Mouse (Mus musculus): Measurements from ENCODE around the gene Olfr711. TPM values are rescaled to one million over a fixed set of nuclear protein-coding genes. Genes with fewer than 3 reads are reported as not detected.
"Not testable (repeated sequence)": the region's sequence is repeated elsewhere in the genome, so short reads cannot be mapped to it uniquely, and the experiment has no call there.

Gene Olfr711
- polyA plus RNA-seq (2012; rRNA removed), result not detected in 2 replicates

GRCm38 (mm10) chr7:106975353-106975752 is at the start of gene Olfr711:
Gene Olfr711 (minus strand): TSS chr7:106975453.
- no peak for TF ChIP-seq CTCF (IDR thresholded peaks at IDR 0.05; ENCODE audit: extremely low read depth, insufficient read depth, low read length)
- no peak for TF ChIP-seq POLR2A (IDR thresholded peaks at IDR 0.05; ENCODE audit: extremely low read depth, insufficient read depth, low read length)
- H3K4me3 ChIP-seq (ENCODE audit: insufficient read depth, low read length), result no peak within 1 kb of the TSS
- H3K27ac ChIP-seq (ENCODE audit: insufficient read depth, low read length), result no peak within 1 kb of the TSS
- H3K4me1 ChIP-seq (ENCODE audit: control insufficient read depth, insufficient read depth, low read length), result no peaks in the 10 kb centered on the region

GRCm38 (mm10) chr7:107005972-107006371 is 30.7 kb upstream of the Olfr711 start, which contains the start of gene Olfr2:
Gene Olfr2 (minus strand): TSS chr7:107006072.
- TF ChIP-seq CTCF (IDR thresholded peaks at IDR 0.05; ENCODE audit: extremely low read depth, insufficient read depth, low read length), result no peak
- TF ChIP-seq POLR2A (IDR thresholded peaks at IDR 0.05; ENCODE audit: extremely low read depth, insufficient read depth, low read length), result no peak
- Histone ChIP-seq H3K27ac (ENCODE audit: insufficient read depth, low read length) (no peak within 1 kb of the TSS), H3K4me1 (ENCODE audit: control insufficient read depth, insufficient read depth, low read length) (no peaks in the 10 kb centered on the region), H3K4me3 (ENCODE audit: insufficient read depth, low read length) (no peak within 1 kb of the TSS)

GRCm38 (mm10) chr7:107004169-107004568 is 28.9 kb upstream of the Olfr711 start:
- Histone ChIP-seq H3K27ac (ENCODE audit: insufficient read depth, low read length) (no peak overlapping the region), H3K4me3 (ENCODE audit: insufficient read depth, low read length) (no peak overlapping the region), H3K4me1 (ENCODE audit: control insufficient read depth, insufficient read depth, low read length) (no peaks in the 10 kb centered on the region)
- no peak for TF ChIP-seq CTCF (IDR thresholded peaks at IDR 0.05; ENCODE audit: extremely low read depth, insufficient read depth, low read length)
- no peak for TF ChIP-seq POLR2A (IDR thresholded peaks at IDR 0.05; ENCODE audit: extremely low read depth, insufficient read depth, low read length)

- Histone ChIP-seq H3K4me1 (ENCODE audit: control insufficient read depth, insufficient read depth, low read length) (no peaks in the 10 kb centered on the region), H3K27ac (ENCODE audit: insufficient read depth, low read length) (no peak overlapping the region), H3K4me3 (ENCODE audit: insufficient read depth, low read length) (no peak overlapping the region)
- TF ChIP-seq CTCF (IDR thresholded peaks at IDR 0.05; ENCODE audit: extremely low read depth, insufficient read depth, low read length) (no peak), POLR2A (IDR thresholded peaks at IDR 0.05; ENCODE audit: extremely low read depth, insufficient read depth, low read length) (no peak)
Observed at GRCm38 (mm10) chr7:107000798-107001197, 25.5 kb upstream of the Olfr711 start.

- no peaks in the 10 kb centered on the region for H3K4me1 ChIP-seq (ENCODE audit: control insufficient read depth, insufficient read depth, low read length)
- TF ChIP-seq CTCF (IDR thresholded peaks at IDR 0.05; ENCODE audit: extremely low read depth, insufficient read depth, low read length) (no peak), POLR2A (IDR thresholded peaks at IDR 0.05; ENCODE audit: extremely low read depth, insufficient read depth, low read length) (no peak)
Observed at GRCm38 (mm10) chr7:106985236-106985635, 10.0 kb upstream of the Olfr711 start.

GRCm38 (mm10) chr7:106967503-106967902 is 7.8 kb downstream of the Olfr711 start:
- not testable (repeated sequence) for H3K27ac ChIP-seq (ENCODE audit: insufficient read depth, low read length); H3K4me3 ChIP-seq (ENCODE audit: insufficient read depth, low read length); H3K4me1 ChIP-seq (ENCODE audit: control insufficient read depth, insufficient read depth, low read length)

More at GRCm38 (mm10) chr7:106985236-106985635, 10.0 kb upstream of the Olfr711 start:
- H3K27ac ChIP-seq (ENCODE audit: insufficient read depth, low read length), result no peak overlapping the region
- H3K4me3 ChIP-seq (ENCODE audit: insufficient read depth, low read length), result no peak overlapping the region

- Histone ChIP-seq H3K4me3 (ENCODE audit: insufficient read depth, low read length) (no peak within 1 kb of the TSS), H3K27ac (ENCODE audit: insufficient read depth, low read length) (no peak within 1 kb of the TSS), H3K4me1 (ENCODE audit: control insufficient read depth, insufficient read depth, low read length) (no peaks in the 10 kb centered on the region)
- TF ChIP-seq POLR2A (IDR thresholded peaks at IDR 0.05; ENCODE audit: extremely low read depth, insufficient read depth, low read length) (no peak), CTCF (IDR thresholded peaks at IDR 0.05; ENCODE audit: extremely low read depth, insufficient read depth, low read length) (no peak)
Observed at GRCm38 (mm10) chr7:106963837-106964236, 11.4 kb downstream of the Olfr711 start, which contains the start of gene Olfr6. Gene Olfr6 (minus strand): TSS chr7:106963937.

- Histone ChIP-seq H3K4me1 (ENCODE audit: control insufficient read depth, insufficient read depth, low read length) (no peaks in the 10 kb centered on the region), H3K27ac (ENCODE audit: insufficient read depth, low read length) (no peak within 1 kb of the TSS), H3K4me3 (ENCODE audit: insufficient read depth, low read length) (no peak within 1 kb of the TSS)
- TF ChIP-seq POLR2A (IDR thresholded peaks at IDR 0.05; ENCODE audit: extremely low read depth, insufficient read depth, low read length) (no peak), CTCF (IDR thresholded peaks at IDR 0.05; ENCODE audit: extremely low read depth, insufficient read depth, low read length) (no peak)
Observed at GRCm38 (mm10) chr7:106948212-106948611, 27.0 kb downstream of the Olfr711 start, which contains the start of gene Olfr710. Gene Olfr710 (minus strand): TSS chr7:106948312.

GRCm38 (mm10) chr7:106932119-106932518 is 43.1 kb downstream of the Olfr711 start, which contains the start of gene Olfr709-ps1:
Gene Olfr709-ps1 (minus strand): TSS chr7:106932219.
- TF ChIP-seq CTCF (IDR thresholded peaks at IDR 0.05; ENCODE audit: extremely low read depth, insufficient read depth, low read length) (no peak), POLR2A (IDR thresholded peaks at IDR 0.05; ENCODE audit: extremely low read depth, insufficient read depth, low read length) (no peak)
- Histone ChIP-seq H3K4me3 (ENCODE audit: insufficient read depth, low read length) (no peak within 1 kb of the TSS), H3K27ac (ENCODE audit: insufficient read depth, low read length) (no peak within 1 kb of the TSS), H3K4me1 (ENCODE audit: control insufficient read depth, insufficient read depth, low read length) (no peaks in the 10 kb centered on the region)

GRCm38 (mm10) chr7:106920961-106921360 is 54.3 kb downstream of the Olfr711 start:
- not testable (repeated sequence) for H3K27ac ChIP-seq (ENCODE audit: insufficient read depth, low read length); H3K4me1 ChIP-seq (ENCODE audit: control insufficient read depth, insufficient read depth, low read length); H3K4me3 ChIP-seq (ENCODE audit: insufficient read depth, low read length)

Other genes with a start within 250 kb of the Olfr711 start
- not detected in 2 replicates for gene Olfr697, start 233.0 kb downstream of the Olfr711 start, polyA plus RNA-seq (2012; rRNA removed)
- not detected in 2 replicates for gene Olfr698, start 220.1 kb downstream of the Olfr711 start, polyA plus RNA-seq (2012; rRNA removed)
- gene Olfr699, start 182.3 kb downstream of the Olfr711 start, polyA plus RNA-seq (2012; rRNA removed), result not detected in 2 replicates
- gene Olfr700, start 166.6 kb downstream of the Olfr711 start, polyA plus RNA-seq (2012; rRNA removed), result not detected in 2 replicates
- gene Olfr701, start 161.3 kb downstream of the Olfr711 start, polyA plus RNA-seq (2012; rRNA removed), result not detected in 2 replicates
- gene Olfr702, start 141.6 kb downstream of the Olfr711 start, polyA plus RNA-seq (2012; rRNA removed), result not detected in 2 replicates
- gene Olfr703, start 132.1 kb downstream of the Olfr711 start, polyA plus RNA-seq (2012; rRNA removed), result not detected in 2 replicates
- not detected in 2 replicates for gene Olfr704, start 112.3 kb downstream of the Olfr711 start, polyA plus RNA-seq (2012; rRNA removed)
- not detected in 2 replicates for gene Olfr705, start 98.6 kb downstream of the Olfr711 start, polyA plus RNA-seq (2012; rRNA removed)
- not detected in 2 replicates for gene Olfr706, start 87.3 kb downstream of the Olfr711 start, polyA plus RNA-seq (2012; rRNA removed)
- gene Olfr707, start 74.2 kb downstream of the Olfr711 start, polyA plus RNA-seq (2012; rRNA removed), result not detected in 2 replicates
- not detected in 2 replicates for gene Olfr1532-ps1, start 67.5 kb downstream of the Olfr711 start, polyA plus RNA-seq (2012; rRNA removed)
- not detected in 2 replicates for gene Olfr709-ps1, start 43.2 kb downstream of the Olfr711 start, polyA plus RNA-seq (2012; rRNA removed)
- gene Olfr710, start 27.1 kb downstream of the Olfr711 start, polyA plus RNA-seq (2012; rRNA removed), result not detected in 2 replicates
- gene Olfr6, start 11.5 kb downstream of the Olfr711 start, polyA plus RNA-seq (2012; rRNA removed), result not detected in 2 replicates
- gene Olfr2, start 30.6 kb upstream of the Olfr711 start, polyA plus RNA-seq (2012; rRNA removed), result not detected in 2 replicates
- gene Olfr713, start 55.7 kb upstream of the Olfr711 start, polyA plus RNA-seq (2012; rRNA removed), result not detected in 2 replicates
- gene Olfr714, start 95.5 kb upstream of the Olfr711 start, polyA plus RNA-seq (2012; rRNA removed), result not detected in 2 replicates
- gene Olfr17, start 117.8 kb upstream of the Olfr711 start, polyA plus RNA-seq (2012; rRNA removed), result not detected in 2 replicates
- gene Olfr715b, start 134.9 kb upstream of the Olfr711 start, polyA plus RNA-seq (2012; rRNA removed), result not detected in 2 replicates
- gene Olfr715, start 155.6 kb upstream of the Olfr711 start, polyA plus RNA-seq (2012; rRNA removed), result not detected in 2 replicates
- gene Olfr716, start 162.9 kb upstream of the Olfr711 start, polyA plus RNA-seq (2012; rRNA removed), result not detected in 2 replicates
- gene Nlrp14, start 191.5 kb upstream of the Olfr711 start, polyA plus RNA-seq (2012; rRNA removed), result not detected in 2 replicates
- gene Rbmxl2, start 234.0 kb upstream of the Olfr711 start, polyA plus RNA-seq (2012; rRNA removed), result not detected in 2 replicates